Mouse (Mus musculus) CD4-positive, CD25-positive, alpha-beta regulatory T cell, adult 2 months (primary cell): ENCODE measurements around the gene Prdm16.

Experiments
- DNase-seq: peaks from one replicate; pipeline ENCODE4 v3.0.0-alpha.2; 2012; ENCODE audit warnings: low read depth, low spot score

Gene Prdm16

GRCm38 (mm10) chr4:154636721-154637311 lies at the start of gene Prdm16:
Prdm16 (minus strand) TSS chr4:154636873.
- DNase-seq = no peak

DNA sequence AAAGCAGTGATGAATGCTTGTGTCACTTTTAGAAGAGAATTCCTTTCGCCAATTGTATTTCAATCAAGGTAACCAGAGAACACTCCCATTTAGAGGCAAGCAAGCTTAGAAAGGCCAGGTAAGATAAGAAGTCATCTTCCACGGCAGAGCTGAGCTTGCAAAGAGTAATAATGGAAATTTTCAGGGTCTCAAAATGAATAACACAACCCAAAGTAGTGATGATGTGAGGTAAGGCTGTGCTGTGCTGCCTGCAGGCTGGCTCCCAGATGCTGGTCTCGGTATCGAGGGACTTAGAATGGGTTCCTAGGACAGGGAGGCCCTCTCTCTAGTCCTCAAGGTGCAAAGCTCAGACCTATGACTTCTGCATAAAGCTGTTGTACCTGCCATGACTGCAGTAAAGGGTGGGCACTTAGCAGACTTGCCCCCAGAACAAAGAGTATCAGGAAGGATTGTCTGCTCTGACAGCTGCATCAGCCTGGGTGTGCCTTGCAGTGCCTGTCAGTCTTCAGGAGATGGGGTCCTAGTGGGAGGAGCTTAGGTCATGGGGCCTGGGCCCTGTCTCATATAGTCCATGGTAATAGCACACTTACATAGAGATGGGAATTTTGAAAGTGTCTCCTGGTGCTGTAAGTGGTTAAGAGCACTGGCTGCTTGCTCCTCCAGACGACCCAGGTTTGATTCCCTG lies 46.5 kb upstream of the Prdm16 start:
- no peak for DNase-seq

GRCm38 (mm10) chr4:154682311-154682710 lies 45.6 kb upstream of the Prdm16 start:
- no peak for DNase-seq

GRCm38 (mm10) chr4:154675441-154676000 lies 38.8 kb upstream of the Prdm16 start:
- DNase-seq = no peak

DNA sequence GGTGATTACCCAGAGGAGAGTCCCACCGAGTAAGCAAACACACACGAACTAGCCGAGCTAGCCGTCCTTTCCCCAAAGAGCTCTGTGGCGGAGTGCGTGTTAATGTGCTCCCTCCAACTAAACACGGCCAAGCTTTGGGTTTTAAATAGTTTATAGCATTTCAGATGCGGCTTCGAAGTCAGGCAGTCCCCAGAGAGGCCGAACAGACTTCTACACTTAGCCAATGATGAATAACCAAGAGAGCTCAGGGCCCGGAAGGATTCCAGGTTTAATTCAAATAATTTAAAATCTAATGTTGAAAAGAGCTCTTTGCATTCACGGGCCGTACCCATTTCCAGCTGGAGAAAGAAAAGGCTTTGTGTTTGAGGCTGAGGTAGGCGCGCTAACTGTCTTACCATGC lies 38.3 kb upstream of the Prdm16 start:
- no peak for DNase-seq

GRCm38 (mm10) chr4:154674541-154674940 lies 37.9 kb upstream of the Prdm16 start:
- peak; percentile 5 for DNase-seq

DNA sequence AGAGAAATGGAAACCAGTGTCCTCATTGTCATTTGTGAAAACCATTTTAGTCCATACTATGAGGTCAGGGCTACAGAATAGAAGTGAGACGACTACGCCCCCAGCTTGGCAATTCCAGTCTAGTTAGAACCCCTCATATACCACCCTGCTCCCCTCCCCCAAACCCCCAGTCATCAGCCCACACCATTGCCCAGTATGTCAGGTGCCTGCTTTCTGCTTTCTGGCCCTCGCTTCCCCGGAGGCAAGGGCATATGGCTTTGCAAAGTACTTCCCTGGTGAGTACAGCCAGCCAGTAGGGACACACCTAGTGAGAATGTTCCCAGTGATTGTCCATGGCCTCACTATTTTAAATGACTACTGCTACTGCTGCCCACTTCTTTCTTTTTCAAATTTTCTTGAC lies 37.3 kb upstream of the Prdm16 start:
- no peak for DNase-seq

GRCm38 (mm10) chr4:154672027-154672426 lies 35.4 kb upstream of the Prdm16 start:
- DNase-seq = no peak

GRCm38 (mm10) chr4:154671232-154671912 lies 34.7 kb upstream of the Prdm16 start:
- DNase-seq = no peak

DNA sequence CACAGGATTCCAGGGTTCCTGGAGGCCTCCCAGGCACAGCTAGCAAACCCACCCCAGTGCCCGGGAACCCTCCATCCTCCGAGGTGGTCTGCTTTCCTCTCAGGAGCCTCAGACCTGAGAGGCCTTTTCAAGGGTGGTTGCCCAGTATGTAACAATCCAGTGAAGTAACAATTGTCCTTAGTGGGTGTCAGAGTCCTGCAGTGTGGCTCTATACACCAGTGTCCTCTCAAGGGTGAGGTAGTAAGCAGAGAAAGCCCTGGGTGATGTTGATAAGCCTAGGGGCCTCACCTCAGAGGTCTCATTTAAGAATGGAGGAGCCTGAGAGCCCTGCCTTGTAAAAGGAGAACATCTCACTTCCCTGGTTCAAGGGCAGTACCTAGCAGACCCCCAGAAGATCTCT lies 31.1 kb upstream of the Prdm16 start, which contains the start of gene Actrt2:
TSS of gene Actrt2 (minus strand) at position 101 of the 400 bp plus-strand sequence.
- DNase-seq = no peak

DNA sequence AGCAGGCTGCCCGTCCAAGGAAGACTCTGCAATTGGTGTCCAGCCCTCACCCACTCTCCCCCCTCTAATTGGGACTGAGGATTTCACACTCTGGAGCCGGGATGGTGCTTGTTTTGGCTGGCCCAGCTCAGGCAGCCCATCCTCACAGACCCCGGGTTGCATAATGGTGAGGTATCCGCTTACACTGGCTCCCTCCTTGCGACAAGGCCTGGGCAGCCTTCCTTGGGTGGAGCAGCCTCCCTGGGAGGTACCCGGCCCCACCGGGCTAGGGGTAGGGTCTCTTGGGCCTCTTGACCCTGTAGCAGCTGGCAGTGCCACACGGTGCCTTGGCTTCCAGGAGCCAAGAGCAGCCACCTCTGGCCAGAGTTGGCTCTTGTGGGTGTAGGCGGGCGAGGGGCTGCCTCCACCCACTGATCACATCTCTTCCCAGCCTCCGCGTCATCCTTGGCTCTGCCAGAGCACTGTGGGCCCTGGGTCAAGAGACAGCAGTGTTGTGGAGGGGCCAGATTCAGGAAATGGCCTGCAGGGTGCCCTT lies 26.1 kb upstream of the Prdm16 start:
- no peak for DNase-seq

- no peak for DNase-seq
Observed at GRCm38 (mm10) chr4:154661256-154661655, 24.6 kb upstream of the Prdm16 start.

DNA sequence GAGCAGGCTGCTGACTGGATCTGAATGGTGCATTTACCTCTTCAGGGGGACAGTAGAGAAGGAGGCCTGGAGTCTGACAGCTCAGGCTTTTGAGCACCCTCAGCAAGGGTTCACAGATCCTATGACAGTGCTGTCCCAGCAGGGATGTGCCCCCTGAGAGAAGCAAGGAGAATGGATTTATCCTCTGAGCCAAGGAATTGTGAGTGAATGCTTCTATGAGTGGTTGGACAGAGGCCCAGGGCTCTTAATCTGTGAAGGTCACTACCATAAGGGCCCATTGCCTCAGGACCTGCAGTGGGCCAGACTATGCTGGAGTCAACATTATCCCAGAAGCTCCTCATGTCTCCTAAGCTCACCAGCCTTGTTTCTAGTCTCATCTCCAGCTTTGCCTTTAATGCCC lies 23.4 kb upstream of the Prdm16 start:
- no peak for DNase-seq

- DNase-seq = no peak
Observed at GRCm38 (mm10) chr4:154655134-154655910, 18.6 kb upstream of the Prdm16 start.

- no peak for DNase-seq
Observed at GRCm38 (mm10) chr4:154652494-154652893, 15.8 kb upstream of the Prdm16 start.

DNA sequence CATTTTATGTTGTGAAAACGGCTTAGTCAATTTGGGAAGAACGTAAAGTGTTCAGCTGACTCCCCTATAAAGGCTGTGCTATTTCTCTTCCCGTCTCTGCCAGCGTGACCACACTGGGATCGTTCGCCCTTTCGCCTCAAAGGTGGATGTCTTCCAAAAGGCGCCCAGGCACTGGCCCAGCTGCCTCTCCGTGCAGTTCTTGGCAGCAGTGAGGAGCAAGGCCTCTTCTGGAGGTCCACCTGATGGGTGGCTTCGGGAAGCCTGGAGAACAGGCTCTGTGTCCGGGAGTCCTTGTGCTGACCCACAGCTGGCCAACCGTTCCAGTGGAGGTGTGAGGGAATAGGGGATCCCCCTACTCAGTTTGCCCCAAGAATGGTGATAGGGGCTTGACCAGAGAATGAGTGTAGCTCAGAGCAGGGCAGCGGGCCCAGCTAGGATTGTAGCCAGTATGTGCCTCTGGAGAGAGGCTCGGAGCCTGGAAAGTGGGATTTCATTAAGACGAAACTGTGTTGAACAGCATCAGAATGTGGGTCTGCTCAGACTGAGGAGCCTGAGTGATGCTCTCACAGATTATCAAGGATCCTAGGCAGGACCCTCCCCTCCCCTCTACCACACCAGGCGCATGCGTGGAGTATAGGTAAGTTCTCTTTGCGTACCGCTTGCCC lies 12.5 kb upstream of the Prdm16 start:
- no peak for DNase-seq

DNA sequence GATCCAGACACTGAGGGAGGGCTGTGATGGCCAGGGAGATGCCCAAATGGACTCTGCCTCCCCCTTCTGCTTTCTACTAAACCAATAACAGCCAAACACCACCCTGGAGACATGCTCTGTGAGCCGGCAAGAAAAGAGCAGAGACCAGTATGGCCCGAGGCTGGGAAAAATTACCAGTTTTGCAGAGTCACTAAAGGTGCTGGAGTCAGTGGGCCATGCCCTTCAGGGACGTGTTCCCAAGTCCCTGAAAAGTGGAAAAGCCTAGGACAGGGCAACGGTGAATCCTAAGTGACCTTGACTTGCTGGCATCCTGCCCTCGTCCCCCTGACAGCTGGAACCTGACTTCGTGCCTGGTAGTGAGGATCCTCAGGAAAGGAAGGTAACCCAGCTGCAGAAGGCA lies 5.8 kb upstream of the Prdm16 start:
- no peak for DNase-seq

GRCm38 (mm10) chr4:154641296-154642110 lies 4.8 kb upstream of the Prdm16 start:
- DNase-seq = no peak

DNA sequence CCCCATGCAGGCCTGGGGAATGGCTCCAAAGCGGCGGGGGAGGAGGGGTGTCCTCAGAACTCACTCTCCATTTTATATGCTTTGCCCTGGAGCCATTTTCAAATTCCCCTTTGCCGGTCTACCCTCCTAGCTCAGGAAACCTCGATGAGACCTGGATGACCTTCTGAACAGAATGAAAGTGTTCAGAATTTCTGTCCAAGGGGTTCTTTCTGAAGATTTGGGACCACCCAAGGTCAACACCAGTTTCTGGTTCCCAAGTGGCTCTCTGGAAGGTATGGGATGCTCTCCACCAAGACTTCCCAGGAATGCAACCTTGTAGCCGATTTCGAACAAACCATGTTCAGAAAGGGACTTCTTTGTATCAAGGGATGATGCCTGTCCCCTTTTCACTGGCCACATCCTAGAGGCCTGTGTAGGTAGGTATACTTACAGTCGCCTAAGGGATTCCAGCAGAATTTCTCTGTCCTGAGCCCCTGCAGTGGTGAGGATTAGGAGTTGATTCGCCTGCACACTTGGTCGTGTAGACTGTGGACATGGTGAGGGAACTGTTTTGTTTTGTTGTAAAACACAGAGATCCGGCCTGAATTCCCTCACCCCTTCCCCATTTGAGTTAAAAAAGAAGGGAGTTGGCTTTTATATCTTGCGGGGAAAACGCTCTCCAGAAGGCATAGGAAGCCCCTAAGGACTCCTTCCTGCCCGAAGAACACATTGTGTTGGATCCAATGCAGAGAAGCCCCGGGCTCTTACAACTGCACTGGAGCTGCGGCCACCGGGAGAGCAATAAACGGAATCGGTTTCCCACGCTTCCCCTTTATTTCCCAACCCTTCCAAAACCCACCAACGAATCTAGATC lies 4.0 kb upstream of the Prdm16 start:
- no peak for DNase-seq
